In the genomic region with DNA sequence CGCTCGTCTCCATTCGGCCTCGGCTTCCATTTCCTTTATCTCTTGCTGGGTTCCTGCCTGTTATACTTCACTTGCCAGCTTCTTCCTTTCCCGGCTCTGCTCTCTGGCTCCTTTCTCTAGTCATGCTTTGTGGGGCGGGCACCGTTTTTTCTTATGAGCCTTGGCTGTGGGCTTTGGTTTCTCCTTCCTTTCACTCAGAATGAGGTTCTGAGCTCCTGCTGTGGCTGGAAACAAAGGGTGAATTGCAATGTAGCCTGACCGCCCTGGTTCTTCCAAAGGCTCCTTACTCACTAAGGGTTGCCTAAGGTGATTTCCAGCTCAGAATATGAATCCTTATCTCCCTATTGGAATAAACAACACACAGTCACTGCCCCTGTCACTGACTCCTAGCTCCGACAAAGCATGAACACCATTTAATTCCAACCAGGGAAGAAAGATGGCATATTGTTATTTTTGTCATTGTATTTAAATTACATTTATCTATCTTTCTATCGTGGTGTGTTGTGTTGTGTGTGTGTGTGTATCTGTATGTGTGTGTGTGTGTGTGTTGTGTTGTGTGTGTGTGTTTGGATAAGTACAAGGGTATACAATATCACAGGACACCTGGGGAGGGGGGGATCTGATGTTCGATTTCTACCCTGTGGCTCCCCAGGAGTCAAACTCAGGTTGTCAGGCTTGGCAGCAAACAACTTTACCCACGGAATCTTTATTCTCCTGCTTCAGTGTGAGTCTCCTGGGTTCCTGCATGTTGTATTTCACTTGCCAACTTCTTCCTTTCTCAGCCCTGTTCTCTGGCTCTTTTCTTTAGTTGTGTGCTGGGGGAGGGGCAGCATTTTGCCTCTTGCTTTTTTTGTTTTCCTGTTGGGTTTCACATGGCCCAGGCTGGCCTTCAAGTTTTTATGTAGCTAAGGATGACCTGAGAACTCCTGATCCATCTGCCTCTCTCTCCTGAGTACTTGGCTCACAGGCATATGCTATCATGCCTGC, we compare ENCODE assay signal across 9 mouse cellular contexts. TPM values are rescaled to one million over a fixed set of nuclear protein-coding genes. Genes with fewer than 3 reads are reported as not detected.
DNase-seq lines count a peak whose midpoint lies in the region; ATAC-seq and TF ChIP-seq lines count a peak whose summit lies in the region.
"Had no signal": no experiment of that assay in that cellular context is flagged by ENCODE, and none has a peak within 500 bp of the region (broad histone marks: within the 10 kb centered on the region; RNA-seq: fewer than 3 reads in every experiment).

No protein-coding gene starts in this region.

- peak overlapping the region; percentile 47; the same call in 1 of the 2 replicates for H3K27ac ChIP-seq in cerebellum, adult 2 months (ENCODE audit: insufficient read depth, low read length)
- H3K27ac ChIP-seq in forebrain, postnatal 0 days (ENCODE audit: low read depth, low read length), result peak overlapping the region; percentile 71
- no peak overlapping the region; the same call in none of the 2 replicates for H3K27ac ChIP-seq in hindbrain, embryonic 13.5 days
- H3K27ac ChIP-seq in liver, embryonic 15.5 days (replicated peaks), result no peak overlapping the region
- H3K27ac ChIP-seq: kidney, postnatal 0 days had no signal

- peak; percentile 78 for ATAC-seq in forebrain, postnatal 0 days
- no peak for ATAC-seq in hindbrain, embryonic 13.5 days (ENCODE audit: low FRiP score)
- ATAC-seq in liver, embryonic 15.5 days (ENCODE audit: insufficient read depth), result no peak

- DNase-seq in ZHBTc4 (ENCODE audit: low read depth, low spot score), result peak; percentile 89
- DNase-seq in cerebellum, adult 2 months, result peak; percentile 29 to 51
- peak; percentile 60 for DNase-seq in forebrain, postnatal 0 days
- peak; percentile 17 for DNase-seq in right cerebral cortex, postnatal 14 days
- DNase-seq in gastrocnemius, postnatal 25 days, result no peak
- DNase-seq in adrenal gland, adult 8-10 months, result no peak

- H3K27me3 ChIP-seq in cerebellum, adult 2 months (ENCODE audit: control insufficient read depth, insufficient read depth, low read length), result no peaks in the 10 kb centered on the region
- H3K27me3 ChIP-seq in forebrain, postnatal 0 days (ENCODE audit: insufficient read depth, low read length), result no peaks in the 10 kb centered on the region
- H3K27me3 ChIP-seq in hindbrain, embryonic 13.5 days, result no peaks in the 10 kb centered on the region
- H3K27me3 ChIP-seq in liver, embryonic 15.5 days, result no peaks in the 10 kb centered on the region

- H3K4me3 ChIP-seq in cerebellum, adult 2 months (replicated peaks; ENCODE audit: insufficient read depth, low read depth, low read length), result no peak overlapping the region
- H3K4me3 ChIP-seq in forebrain, postnatal 0 days (ENCODE audit: low read depth, low read length), result no peak overlapping the region
- H3K4me3 ChIP-seq in hindbrain, embryonic 13.5 days, result no peak overlapping the region
- H3K4me3 ChIP-seq in liver, embryonic 15.5 days (replicated peaks), result no peak overlapping the region

- no peaks in the 10 kb centered on the region for H3K36me3 ChIP-seq in forebrain, postnatal 0 days (ENCODE audit: insufficient read depth)
- H3K36me3 ChIP-seq in hindbrain, embryonic 13.5 days, result no peaks in the 10 kb centered on the region
- H3K36me3 ChIP-seq in liver, embryonic 15.5 days (replicated peaks), result peaks cover under 1% of the 10 kb centered on the region

- H3K4me1 ChIP-seq in cerebellum, adult 2 months (ENCODE audit: control insufficient read depth, insufficient read depth, low read length), result no peaks in the 10 kb centered on the region; the same call in 1 of the 2 replicates
- H3K4me1 ChIP-seq in forebrain, postnatal 0 days (ENCODE audit: insufficient read depth), result peaks cover 8% of the 10 kb centered on the region; the same call in 1 of the 2 replicates
- H3K4me1 ChIP-seq in hindbrain, embryonic 13.5 days (replicated peaks), result peaks cover 8% of the 10 kb centered on the region; the same call in 1 of the 2 replicates
- H3K4me1 ChIP-seq in liver, embryonic 15.5 days (replicated peaks), result peaks cover 4% of the 10 kb centered on the region; the same call in 1 of the 2 replicates

- peak overlapping the region; percentile 15; the same call in 1 of the 2 replicates for H3K4me2 ChIP-seq in forebrain, postnatal 0 days (ENCODE audit: low read depth)
- H3K4me2 ChIP-seq in hindbrain, embryonic 13.5 days, result peak overlapping the region; percentile 27
- peak overlapping the region; percentile 32; the same call in 1 of the 2 replicates for H3K4me2 ChIP-seq in liver, embryonic 15.5 days

- WGBS in cerebellum, adult 2 months, result 12% methylated on average over 12 of the region's 12 CpGs
- 8% methylated on average over 12 of the region's 12 CpGs for WGBS in forebrain, postnatal 0 days
- WGBS in hindbrain, embryonic 13.5 days, result 17% methylated on average over 12 of the region's 12 CpGs
- 25% methylated on average over 12 of the region's 12 CpGs for WGBS in liver, embryonic 15.5 days (ENCODE audit: insufficient replicate concordance)

- no peaks in the 10 kb centered on the region for H3K9me3 ChIP-seq in forebrain, postnatal 0 days (ENCODE audit: low read length)
- no peaks in the 10 kb centered on the region for H3K9me3 ChIP-seq in hindbrain, embryonic 13.5 days
- H3K9me3 ChIP-seq in liver, embryonic 15.5 days (replicated peaks), result no peaks in the 10 kb centered on the region

- TF ChIP-seq POLR2A in cerebellum, adult 2 months (IDR thresholded peaks at IDR 0.05; ENCODE audit: borderline replicate concordance, insufficient read depth, low read length), result no peak

- no peak for TF ChIP-seq CTCF in cerebellum, adult 2 months (IDR thresholded peaks at IDR 0.05; ENCODE audit: borderline replicate concordance, insufficient read depth, low read depth, low read length)
- TF ChIP-seq CTCF in forebrain, postnatal 0 days (IDR thresholded peaks at IDR 0.05; ENCODE audit: low read depth), result no peak

- H3K9ac ChIP-seq in forebrain, postnatal 0 days, result no peak overlapping the region
- H3K9ac ChIP-seq in hindbrain, embryonic 13.5 days, result no peak overlapping the region
- H3K9ac ChIP-seq in liver, embryonic 15.5 days, result no peak overlapping the region

RNA-seq across cellular contexts. Expression of gene Pnp2, which starts 14.1 kb away (rescaled TPM):
- polyA plus RNA-seq in cerebellum, adult 2 months (2012; rRNA removed), result 0.98 and 1.0 TPM in 2 replicates
- 1.00 and 1.7 TPM in 2 replicates for total RNA-seq in forebrain, postnatal 0 days (2014; rRNA removed)
- polyA plus RNA-seq in forebrain, postnatal 0 days (2015; fragmentation: Nextera tagmentation; extraction: Ambion mirVana), result 0.78 and 1.6 TPM in 2 replicates
- 0.57 and 0.60 TPM in 2 replicates for polyA plus RNA-seq in hindbrain, embryonic 13.5 days (2015; fragmentation: Nextera tagmentation; extraction: Ambion mirVana)
- polyA plus RNA-seq in liver, embryonic 15.5 days (2015; fragmentation: Nextera tagmentation; extraction: Ambion mirVana), result 9.8 and 10.0 TPM in 2 replicates
- under 1 TPM; 0.46 to 0.49 TPM for total RNA-seq in gastrocnemius, postnatal 25 days (2021)
- total RNA-seq in adrenal gland, adult 8-10 months (2022), result 1 to 10 TPM; 1.8 to 2.5 (median 2.2) TPM

RNA-seq across cellular contexts. Expression of gene Gm49342, which starts 25.5 kb away (rescaled TPM):
- polyA plus RNA-seq in cerebellum, adult 2 months (2012; rRNA removed), result 22.2 and 23.9 TPM in 2 replicates
- total RNA-seq in forebrain, postnatal 0 days (2014; rRNA removed), result 13.1 and 19.0 TPM in 2 replicates
- not detected in 2 replicates for polyA plus RNA-seq in forebrain, postnatal 0 days (2015; fragmentation: Nextera tagmentation; extraction: Ambion mirVana)
- not detected in 2 replicates for polyA plus RNA-seq in hindbrain, embryonic 13.5 days (2015; fragmentation: Nextera tagmentation; extraction: Ambion mirVana)
- polyA plus RNA-seq in liver, embryonic 15.5 days (2015; fragmentation: Nextera tagmentation; extraction: Ambion mirVana), result not detected in 2 replicates
- 1 to 10 TPM; 1.6 to 1.9 TPM for total RNA-seq in gastrocnemius, postnatal 25 days (2021)
- 10 to 100 TPM; 25.4 to 40.6 (median 33.0) TPM for total RNA-seq in adrenal gland, adult 8-10 months (2022)
- polyA plus RNA-seq: kidney, postnatal 0 days had no signal

RNA-seq across cellular contexts. Expression of gene Rnase10, which starts 37.7 kb away (rescaled TPM):
- not detected in 2 replicates for polyA plus RNA-seq in cerebellum, adult 2 months (2012; rRNA removed)
- not detected in 2 replicates for total RNA-seq in forebrain, postnatal 0 days (2014; rRNA removed)
- polyA plus RNA-seq in forebrain, postnatal 0 days (2015; fragmentation: Nextera tagmentation; extraction: Ambion mirVana), result not detected in 2 replicates
- not detected in 2 replicates for polyA plus RNA-seq in hindbrain, embryonic 13.5 days (2015; fragmentation: Nextera tagmentation; extraction: Ambion mirVana)
- 0.07 TPM in 1 of 2 replicates, not detected in the other for polyA plus RNA-seq in liver, embryonic 15.5 days (2015; fragmentation: Nextera tagmentation; extraction: Ambion mirVana)
- not detected for total RNA-seq in gastrocnemius, postnatal 25 days (2021)
- under 1 TPM in 2 of 4 experiments, not detected in 2; 0.15 to 0.31 TPM for total RNA-seq in adrenal gland, adult 8-10 months (2022)

RNA-seq across cellular contexts. Expression of gene Pnp, which starts 39.0 kb away (rescaled TPM):
- 21.0 and 25.1 TPM in 2 replicates for polyA plus RNA-seq in cerebellum, adult 2 months (2012; rRNA removed)
- 16.7 and 20.0 TPM in 2 replicates for total RNA-seq in forebrain, postnatal 0 days (2014; rRNA removed)
- polyA plus RNA-seq in forebrain, postnatal 0 days (2015; fragmentation: Nextera tagmentation; extraction: Ambion mirVana), result 11.3 and 13.1 TPM in 2 replicates
- 24.9 and 27.0 TPM in 2 replicates for polyA plus RNA-seq in hindbrain, embryonic 13.5 days (2015; fragmentation: Nextera tagmentation; extraction: Ambion mirVana)
- polyA plus RNA-seq in liver, embryonic 15.5 days (2015; fragmentation: Nextera tagmentation; extraction: Ambion mirVana), result 80.6 and 83.3 TPM in 2 replicates
- 1 to 10 TPM; 4.4 to 8.7 TPM for total RNA-seq in gastrocnemius, postnatal 25 days (2021)
- 10 to 100 TPM; 26.5 to 35.8 (median 31.3) TPM for total RNA-seq in adrenal gland, adult 8-10 months (2022)

RNA-seq across cellular contexts. Expression of gene Pip4p1, which starts 39.2 kb away (rescaled TPM):
- polyA plus RNA-seq in cerebellum, adult 2 months (2012; rRNA removed), result 204 and 212 TPM in 2 replicates
- 54.8 and 61.9 TPM in 2 replicates for total RNA-seq in forebrain, postnatal 0 days (2014; rRNA removed)
- polyA plus RNA-seq in forebrain, postnatal 0 days (2015; fragmentation: Nextera tagmentation; extraction: Ambion mirVana), result 97.2 and 103 TPM in 2 replicates
- polyA plus RNA-seq in hindbrain, embryonic 13.5 days (2015; fragmentation: Nextera tagmentation; extraction: Ambion mirVana), result 79.0 and 87.9 TPM in 2 replicates
- polyA plus RNA-seq in liver, embryonic 15.5 days (2015; fragmentation: Nextera tagmentation; extraction: Ambion mirVana), result 23.0 and 24.5 TPM in 2 replicates
- 10 to 100 TPM; 12.9 to 14.6 TPM for total RNA-seq in gastrocnemius, postnatal 25 days (2021)
- total RNA-seq in adrenal gland, adult 8-10 months (2022), result 10 to 100 TPM; 62.3 to 74.8 (median 68.0) TPM

Comparison
In these comparisons a context has a peak if more than half of its experiments do, and no peak if none do; other contexts are left out.
1. DNase-seq: peak in ZHBTc4 (single experiment), cerebellum, adult 2 months (2 of 2), forebrain, postnatal 0 days (single experiment) and right cerebral cortex, postnatal 14 days (single experiment); none in gastrocnemius, postnatal 25 days (single experiment) and adrenal gland, adult 8-10 months (single experiment).
2. H3K27ac ChIP-seq: peak in cerebellum, adult 2 months (single experiment) and forebrain, postnatal 0 days (single experiment); none in hindbrain, embryonic 13.5 days (single experiment) and liver, embryonic 15.5 days (single experiment).
3. RNA of gene Gm49342, which starts 25.5 kb away (polyA plus RNA-seq): 22.2 to 23.9 TPM in cerebellum, adult 2 months; not detected in forebrain, postnatal 0 days, not detected in hindbrain, embryonic 13.5 days and not detected in liver, embryonic 15.5 days; every median in the first group is over 10 times any median in the second.
4. Peak in every context shown above with its lines, with median percentiles within 50 percentile points of each other: H3K4me2 ChIP-seq.